Mouse (Mus musculus): ENCODE measurements at regions not wholly inside any gene's neighbourhood (a gene's known extent, or its start where the extent isn't known, plus 50 kb on each side); places are given as distances from the start of the nearest gene placed in this dataset.

DNA sequence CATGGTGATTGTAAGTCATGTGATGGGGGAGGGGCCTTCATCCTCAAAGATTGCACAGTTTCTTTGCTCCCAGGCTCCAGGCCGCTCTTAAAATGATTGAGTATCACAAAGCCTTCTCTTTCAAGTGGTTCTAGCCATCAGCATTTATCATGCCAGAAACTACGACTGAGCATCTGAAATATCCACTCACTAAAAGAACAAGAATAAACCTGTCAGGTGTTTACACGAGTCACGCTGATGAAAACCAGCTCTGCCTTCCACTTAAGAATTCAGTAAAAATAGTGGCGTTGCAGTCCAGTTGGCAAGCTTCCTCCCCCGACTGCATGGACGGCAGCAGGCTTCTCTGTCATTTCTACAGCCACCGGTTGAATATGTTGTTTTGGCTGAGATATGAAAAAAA is 136.2 kb downstream of the Ndufa10 start:
- 79% methylated on average over 8 of the region's 8 CpGs for whole genome bisulfite sequencing
- no peaks in the 10 kb centered on the region for H3K27me3 ChIP-seq (ENCODE audit: control insufficient read depth, insufficient read depth, low read length)
- no peaks in the 10 kb centered on the region for H3K36me3 ChIP-seq (ENCODE audit: control insufficient read depth, insufficient read depth, low read length)
- TF ChIP-seq POLR2A (IDR thresholded peaks at IDR 0.05; ENCODE audit: extremely low read depth, insufficient read depth, low read length), result no peak
- TF ChIP-seq CTCF (IDR thresholded peaks at IDR 0.05; ENCODE audit: low read depth, low read length), result no peak
- H3K27ac ChIP-seq (replicated peaks; ENCODE audit: insufficient read depth, low read depth, low read length), result no peak overlapping the region
- no peak overlapping the region for H3K4me3 ChIP-seq (ENCODE audit: insufficient read depth, low read depth, low read length)
- H3K9ac ChIP-seq (ENCODE audit: low read depth, low read length), result no peak overlapping the region
- no peaks in the 10 kb centered on the region for H3K79me2 ChIP-seq (ENCODE audit: control insufficient read depth, insufficient read depth, low read length)
- DNase-seq (ENCODE audit: extremely low read depth, low read depth, low spot score), result no peak
- H3K4me1 ChIP-seq (ENCODE audit: control insufficient read depth, insufficient read depth, low read length), result no peaks in the 10 kb centered on the region

DNA sequence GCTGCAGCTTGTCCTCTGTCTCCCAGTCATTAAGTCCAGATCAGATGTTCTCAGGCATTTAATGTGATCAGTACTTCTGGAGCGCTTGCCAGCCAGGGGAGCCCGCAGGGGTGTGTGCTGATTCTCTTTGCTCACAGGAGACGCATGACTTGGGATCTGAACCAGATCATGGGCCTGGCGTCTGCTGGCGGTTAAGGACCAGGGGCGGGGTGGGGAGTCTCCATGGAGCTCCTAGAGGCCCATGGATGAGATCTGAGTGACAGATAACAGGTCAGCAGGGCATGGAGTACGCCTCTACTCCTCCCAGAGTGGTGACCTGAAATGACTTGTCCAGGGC is 136.7 kb upstream of the Hdac4 start:
- H3K36me3 ChIP-seq (ENCODE audit: control insufficient read depth, insufficient read depth, low read length), result no peaks in the 10 kb centered on the region
- TF ChIP-seq CTCF (IDR thresholded peaks at IDR 0.05; ENCODE audit: low read depth, low read length) (no peak), POLR2A (IDR thresholded peaks at IDR 0.05; ENCODE audit: extremely low read depth, insufficient read depth, low read length) (no peak)
- no peak overlapping the region for H3K27ac ChIP-seq (replicated peaks; ENCODE audit: insufficient read depth, low read depth, low read length)
- no peaks in the 10 kb centered on the region for H3K79me2 ChIP-seq (ENCODE audit: control insufficient read depth, insufficient read depth, low read length)
- WGBS, result 78% methylated on average over 7 of the region's 7 CpGs
- no peak for DNase-seq (ENCODE audit: extremely low read depth, low read depth, low spot score)
- no peaks in the 10 kb centered on the region for H3K27me3 ChIP-seq (ENCODE audit: control insufficient read depth, insufficient read depth, low read length)
- no peaks in the 10 kb centered on the region for H3K4me1 ChIP-seq (ENCODE audit: control insufficient read depth, insufficient read depth, low read length)
- no peak overlapping the region for H3K4me3 ChIP-seq (ENCODE audit: insufficient read depth, low read depth, low read length)
- H3K9ac ChIP-seq (ENCODE audit: low read depth, low read length), result no peak overlapping the region

DNA sequence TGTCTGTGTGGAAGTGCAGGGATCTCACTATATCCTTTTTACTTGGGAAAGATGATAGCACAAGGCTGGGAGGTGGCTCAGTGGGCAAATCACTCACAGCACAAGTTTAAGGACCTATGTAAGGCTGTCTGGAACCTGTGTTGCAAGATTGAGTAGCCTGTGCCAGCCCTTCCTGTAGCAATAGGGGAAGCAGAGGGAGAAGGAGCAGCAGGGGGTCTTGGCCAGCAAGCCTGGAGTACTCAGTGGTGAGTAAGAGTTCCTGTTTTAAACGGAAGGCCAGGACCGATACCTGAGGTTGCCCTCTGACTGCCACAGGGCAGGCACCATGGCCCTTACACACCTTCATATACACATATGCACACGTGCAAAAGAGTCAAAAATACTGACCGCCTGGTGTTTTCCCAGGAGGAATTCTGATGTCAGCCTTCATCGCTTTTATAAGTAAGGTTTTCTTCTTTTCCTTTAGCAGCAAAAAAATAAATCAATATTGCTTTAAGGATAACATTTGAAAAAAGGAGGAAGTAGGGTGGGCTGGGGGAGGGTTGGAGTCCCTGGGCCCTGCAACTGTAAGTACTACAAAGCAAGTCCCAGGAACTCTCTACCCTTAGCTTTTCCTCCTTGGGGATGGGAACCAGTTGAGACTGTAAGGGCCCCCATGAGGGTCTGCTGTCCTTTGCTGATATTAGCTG is 136.2 kb upstream of the Hdac4 start:
- H3K4me3 ChIP-seq (ENCODE audit: insufficient read depth, low read depth, low read length), result no peak overlapping the region
- H3K27ac ChIP-seq (replicated peaks; ENCODE audit: insufficient read depth, low read depth, low read length), result no peak overlapping the region
- no peak for TF ChIP-seq CTCF (IDR thresholded peaks at IDR 0.05; ENCODE audit: low read depth, low read length)
- TF ChIP-seq POLR2A (IDR thresholded peaks at IDR 0.05; ENCODE audit: extremely low read depth, insufficient read depth, low read length), result no peak
- DNase-seq (ENCODE audit: extremely low read depth, low read depth, low spot score), result no peak
- 69% methylated on average over 5 of the region's 5 CpGs for WGBS
- no peaks in the 10 kb centered on the region for H3K36me3 ChIP-seq (ENCODE audit: control insufficient read depth, insufficient read depth, low read length)
- no peaks in the 10 kb centered on the region for H3K4me1 ChIP-seq (ENCODE audit: control insufficient read depth, insufficient read depth, low read length)
- H3K9ac ChIP-seq (ENCODE audit: low read depth, low read length), result no peak overlapping the region
- H3K79me2 ChIP-seq (ENCODE audit: control insufficient read depth, insufficient read depth, low read length), result no peaks in the 10 kb centered on the region
- H3K27me3 ChIP-seq (ENCODE audit: control insufficient read depth, insufficient read depth, low read length), result no peaks in the 10 kb centered on the region

DNA sequence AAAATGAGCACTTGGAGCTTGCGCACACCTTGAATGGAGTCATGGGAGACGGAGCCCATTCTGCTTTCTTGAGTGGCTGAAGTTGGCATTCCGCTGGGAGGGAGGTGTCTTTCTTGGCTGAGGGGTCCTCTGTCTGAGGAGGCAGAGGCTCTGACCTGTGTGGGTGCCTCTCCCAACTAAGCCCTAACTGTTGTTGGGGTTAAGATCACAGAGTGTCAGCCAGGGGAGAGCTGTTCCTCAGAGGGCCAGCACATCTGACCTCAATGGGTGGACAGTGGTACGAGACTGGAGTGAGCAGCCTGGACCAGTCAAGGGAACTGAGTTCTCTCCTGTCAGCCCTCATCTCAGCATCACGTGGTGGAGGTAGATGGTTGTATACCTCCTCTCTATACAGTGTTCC is 134.7 kb upstream of the Hdac4 start:
- TF ChIP-seq CTCF (IDR thresholded peaks at IDR 0.05; ENCODE audit: low read depth, low read length), result no peak
- TF ChIP-seq POLR2A (IDR thresholded peaks at IDR 0.05; ENCODE audit: extremely low read depth, insufficient read depth, low read length), result no peak
- Histone ChIP-seq H3K27ac (replicated peaks; ENCODE audit: insufficient read depth, low read depth, low read length) (no peak overlapping the region), H3K36me3 (ENCODE audit: control insufficient read depth, insufficient read depth, low read length) (no peaks in the 10 kb centered on the region), H3K4me3 (ENCODE audit: insufficient read depth, low read depth, low read length) (no peak overlapping the region), H3K4me1 (ENCODE audit: control insufficient read depth, insufficient read depth, low read length) (no peaks in the 10 kb centered on the region), H3K79me2 (ENCODE audit: control insufficient read depth, insufficient read depth, low read length) (no peaks in the 10 kb centered on the region), H3K27me3 (ENCODE audit: control insufficient read depth, insufficient read depth, low read length) (no peaks in the 10 kb centered on the region), H3K9ac (ENCODE audit: low read depth, low read length) (no peak overlapping the region)
- no peak for DNase-seq (ENCODE audit: extremely low read depth, low read depth, low spot score)
- 77% methylated on average over 5 of the region's 5 CpGs for WGBS

- no peak overlapping the region for H3K4me3 ChIP-seq (ENCODE audit: insufficient read depth, low read depth, low read length)
- H3K9ac ChIP-seq (ENCODE audit: low read depth, low read length), result no peak overlapping the region
- H3K4me1 ChIP-seq (ENCODE audit: control insufficient read depth, insufficient read depth, low read length), result no peaks in the 10 kb centered on the region
- H3K27ac ChIP-seq (replicated peaks; ENCODE audit: insufficient read depth, low read depth, low read length), result no peak overlapping the region
- no peak for DNase-seq (ENCODE audit: extremely low read depth, low read depth, low spot score)
- H3K27me3 ChIP-seq (ENCODE audit: control insufficient read depth, insufficient read depth, low read length), result no peaks in the 10 kb centered on the region
- WGBS, result 71% methylated on average over 7 of the region's 7 CpGs
- no peaks in the 10 kb centered on the region for H3K36me3 ChIP-seq (ENCODE audit: control insufficient read depth, insufficient read depth, low read length)
- TF ChIP-seq CTCF (IDR thresholded peaks at IDR 0.05; ENCODE audit: low read depth, low read length), result no peak
- TF ChIP-seq POLR2A (IDR thresholded peaks at IDR 0.05; ENCODE audit: extremely low read depth, insufficient read depth, low read length), result no peak
- no peaks in the 10 kb centered on the region for H3K79me2 ChIP-seq (ENCODE audit: control insufficient read depth, insufficient read depth, low read length)
Observed at GRCm38 (mm10) chr1:92329491-92329890, 134.0 kb upstream of the Hdac4 start.

DNA sequence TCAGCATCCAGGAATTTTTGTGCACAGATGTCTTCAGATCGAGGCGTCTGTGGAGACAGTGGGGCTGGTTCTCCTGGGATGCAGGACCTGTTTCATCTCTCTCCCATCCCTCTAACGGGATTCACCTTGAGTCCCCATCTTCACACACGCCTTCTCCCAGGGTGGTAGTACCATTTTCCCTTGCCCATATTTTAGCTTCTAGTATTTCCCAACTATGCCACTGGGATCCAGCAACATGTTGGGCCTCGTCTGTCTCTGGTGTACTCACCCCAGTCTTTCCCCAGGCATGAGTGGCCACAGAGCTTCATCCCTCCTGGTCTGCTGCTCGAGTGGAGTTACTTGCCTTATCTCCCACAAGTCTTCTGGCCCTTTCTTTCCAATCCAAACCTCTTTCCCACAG is 131.6 kb upstream of the Hdac4 start:
- H3K27ac ChIP-seq (replicated peaks; ENCODE audit: insufficient read depth, low read depth, low read length), result no peak overlapping the region
- WGBS, result 78% methylated on average over 6 of the region's 6 CpGs
- H3K27me3 ChIP-seq (ENCODE audit: control insufficient read depth, insufficient read depth, low read length), result no peaks in the 10 kb centered on the region
- TF ChIP-seq CTCF (IDR thresholded peaks at IDR 0.05; ENCODE audit: low read depth, low read length), result no peak
- no peak for TF ChIP-seq POLR2A (IDR thresholded peaks at IDR 0.05; ENCODE audit: extremely low read depth, insufficient read depth, low read length)
- H3K4me1 ChIP-seq (ENCODE audit: control insufficient read depth, insufficient read depth, low read length), result no peaks in the 10 kb centered on the region
- no peak for DNase-seq (ENCODE audit: extremely low read depth, low read depth, low spot score)
- no peaks in the 10 kb centered on the region for H3K79me2 ChIP-seq (ENCODE audit: control insufficient read depth, insufficient read depth, low read length)
- H3K36me3 ChIP-seq (ENCODE audit: control insufficient read depth, insufficient read depth, low read length), result no peaks in the 10 kb centered on the region
- no peak overlapping the region for H3K9ac ChIP-seq (ENCODE audit: low read depth, low read length)
- no peak overlapping the region for H3K4me3 ChIP-seq (ENCODE audit: insufficient read depth, low read depth, low read length)

All from liver, adult 2 months (tissue).